Mouse (Mus musculus) heart, postnatal 0 days (tissue): ENCODE measurements around the gene Lfng. TPM values are rescaled to one million over a fixed set of nuclear protein-coding genes. Genes with fewer than 3 reads are reported as not detected.
A peak's percentile ranks its signal among the peaks of the same experiment; 100 is the strongest.

Experiments used
- ATAC-seq: fragments of 200-750 bp; cut with Nextera tagmentation; 2 replicates; pipeline ENCODE4 v1.8.0; 2017; ENCODE audit warnings: low read depth, moderate number of reproducible peaks, moderate library complexity; ENCODE audit not compliant: insufficient read depth
- DNase-seq: peaks from one replicate; pipeline ENCODE4 v3.0.0-alpha.2; 2016; ENCODE audit warnings: low spot score
- H3K27ac ChIP-seq: fragments of 300-500 bp; sonication (generic); 2 replicates; pipeline ENCODE4 v1.5.1; 2014; ENCODE audit warnings: low read depth, mild to moderate bottlenecking
- H3K27me3 ChIP-seq: fragments of 300-500 bp; sonication (generic); 2 replicates; pipeline ENCODE4 v1.6.1; 2014; ENCODE audit warnings: low read length, mixed read lengths; ENCODE audit not compliant: control insufficient read depth, insufficient read depth
- H3K36me3 ChIP-seq: fragments of 300-500 bp; sonication (generic); replicated peaks from 2 replicates; pipeline ENCODE4 v1.6.1; 2014; ENCODE audit warnings: low read length, mixed read lengths; ENCODE audit not compliant: control insufficient read depth, insufficient read depth
- H3K4me1 ChIP-seq: fragments of 300-500 bp; sonication (generic); 2 replicates; pipeline ENCODE4 v1.6.1; 2014; ENCODE audit warnings: antibody characterized with exemption; ENCODE audit not compliant: control insufficient read depth, insufficient read depth
- H3K4me2 ChIP-seq: fragments of 300-500 bp; sonication (generic); 2 replicates; pipeline ENCODE4 v1.6.1; 2014; ENCODE audit warnings: low read depth, mild to moderate bottlenecking, low read length, moderate library complexity
- H3K4me3 ChIP-seq: fragments of 300-500 bp; sonication (generic); 2 replicates; pipeline ENCODE4 v1.5.1; 2014; ENCODE audit warnings: low read depth, low read length
- H3K9ac ChIP-seq: fragments of 300-500 bp; sonication (generic); replicated peaks from 2 replicates; pipeline ENCODE4 v1.6.1; 2014; ENCODE audit warnings: low read depth, low read length, mixed read lengths
- H3K9me3 ChIP-seq: fragments of 300-500 bp; sonication (generic); replicated peaks from 2 replicates; pipeline ENCODE4 v1.6.1; 2016; ENCODE audit warnings: low read length; ENCODE audit not compliant: control insufficient read depth
- CTCF ChIP-seq: IDR thresholded peaks from 2 replicates; pipeline ENCODE4 v1.5.1; 2016; ENCODE audit warnings: antibody characterized with exemption, control low read depth, low read depth
- EP300 ChIP-seq: IDR thresholded peaks from 2 replicates; pipeline ENCODE4 v1.6.1; 2016; ENCODE audit warnings: antibody characterized with exemption, low read depth
- WGBS: fragments of 180-500 bp; shearing (Covaris S2); extraction: QIAGEN DNeasy Blood & Tissue Kit; methylation state at CpG from one replicate; pipeline ENCODE4 v1.1.7; 2014; 5-methylcytosine and 5-hydroxymethylcytosine counted together
- polyA plus RNA-seq: library from polyadenylated mRNA; unstranded; fragments of >200 nt; fragmentation: Nextera tagmentation; extraction: Ambion mirVana; gene quantifications from 2 replicates; pipeline ENCODE4 v1.2.1, GENCODE M21; 2015
- total RNA-seq: library from RNA; depleted of rRNA; stranded (reverse); fragments of >200 nt; gene quantifications from 2 replicates; pipeline ENCODE4 v1.2.3, GENCODE M21; 2014; ENCODE audit warnings: low replicate concordance

Lfng gene
- total and polyA plus RNA-seq, 2 experiments from 2014 or later = 4.4 to 8.2 TPM

DNA sequence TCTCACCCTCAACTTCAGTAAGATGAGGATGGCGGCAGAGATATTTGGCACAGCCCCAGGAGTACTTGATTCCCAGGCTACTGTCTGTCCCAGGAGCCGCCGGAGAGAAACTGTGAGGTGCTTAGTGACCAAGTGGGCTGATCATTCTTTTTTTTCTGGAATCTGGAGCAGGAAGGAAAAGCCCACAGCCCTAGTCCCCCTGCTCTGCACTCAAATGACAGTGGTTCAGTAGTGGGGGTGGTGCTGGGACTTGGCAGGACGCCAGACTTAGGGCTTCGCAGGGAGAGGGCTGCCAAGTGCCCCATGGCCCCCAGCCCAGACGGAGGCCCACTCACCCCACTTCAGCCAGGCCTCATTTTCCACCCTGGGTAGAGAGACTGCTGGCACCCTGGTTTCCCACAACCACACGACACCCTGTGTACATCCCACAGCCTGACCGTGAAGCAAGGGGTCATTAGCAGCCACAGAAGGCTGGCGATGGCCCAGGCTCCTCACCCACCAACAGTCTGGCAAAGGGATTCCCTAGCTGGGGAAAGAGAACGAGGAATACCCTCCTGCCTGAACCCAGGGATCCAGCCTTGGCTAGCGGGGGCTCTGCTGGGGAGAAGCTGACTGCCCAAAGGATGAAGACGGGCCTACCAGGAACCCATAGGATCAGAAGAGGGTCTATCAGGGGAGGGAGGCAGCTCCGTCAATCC is 40.9 kb downstream of the Lfng start:
- ATAC-seq (no peak), DNase-seq (no peak)
- Histone ChIP-seq H3K4me1 (peaks cover 38% of the 10 kb centered on the region), H3K4me2 (peak overlapping the region; percentile 98), H3K9ac (peak overlapping the region; percentile 98), H3K4me3 (peak overlapping the region; percentile 99), H3K9me3 (no peaks in the 10 kb centered on the region), H3K36me3 (0 out of 2 replicates have a peak, but pooled peaks cover 5% of the 10 kb centered on the region), H3K27ac (peak overlapping the region; percentile 90), H3K27me3 (no peaks in the 10 kb centered on the region)
- TF ChIP-seq CTCF (no peak), EP300 (no peak)
- 1% methylated on average over 13 of the region's 13 CpGs for WGBS

DNA sequence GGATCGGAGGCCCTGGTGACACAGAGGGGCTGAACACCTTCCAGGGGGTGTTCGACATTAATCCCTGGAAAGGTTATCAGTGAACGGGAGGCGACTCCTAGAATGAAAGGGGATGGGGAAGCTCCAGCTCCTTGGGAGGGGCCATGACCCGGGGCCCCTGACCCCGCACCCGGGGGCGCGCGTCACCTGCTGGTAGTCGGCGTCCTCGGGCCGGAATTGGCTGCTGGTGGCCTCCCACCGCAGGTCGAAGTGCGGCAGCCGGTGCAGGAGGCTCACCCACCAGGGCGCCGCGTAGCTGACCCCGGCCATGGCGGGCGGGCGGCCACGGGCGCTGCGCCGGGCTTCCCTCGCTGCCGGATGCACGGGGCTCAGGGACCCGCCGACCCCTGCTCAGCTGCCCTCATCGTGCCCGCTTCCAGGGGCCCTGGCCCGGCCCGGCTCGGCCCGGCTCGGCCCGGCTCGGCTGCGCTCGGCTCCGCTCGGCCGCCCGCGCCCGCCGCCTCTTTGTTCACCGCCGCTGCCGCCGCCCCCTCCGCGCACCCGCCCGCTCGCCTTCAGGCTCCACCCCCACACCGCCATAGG is 41.5 kb downstream of the Lfng start, which contains the start of gene Ttyh3:
Gene Ttyh3, minus strand, starts transcription at position 513 of the 582 bp plus-strand sequence.
- under 1% methylated on average over 53 of the region's 62 CpGs for WGBS
- Histone ChIP-seq H3K4me2 (peak within 1 kb of the TSS; percentile 98), H3K36me3 (0 out of 2 replicates have a peak, but pooled peaks cover 4% of the 10 kb centered on the region), H3K4me1 (peaks cover 41% of the 10 kb centered on the region), H3K27ac (peak within 1 kb of the TSS; percentile 90), H3K9me3 (no peaks in the 10 kb centered on the region), H3K9ac (peak within 1 kb of the TSS; percentile 98), H3K4me3 (peak within 1 kb of the TSS; percentile 99), H3K27me3 (no peaks in the 10 kb centered on the region)
- ATAC-seq (peak; percentile 8), DNase-seq (no peak)
- TF ChIP-seq CTCF (no peak), EP300 (no peak)

DNA sequence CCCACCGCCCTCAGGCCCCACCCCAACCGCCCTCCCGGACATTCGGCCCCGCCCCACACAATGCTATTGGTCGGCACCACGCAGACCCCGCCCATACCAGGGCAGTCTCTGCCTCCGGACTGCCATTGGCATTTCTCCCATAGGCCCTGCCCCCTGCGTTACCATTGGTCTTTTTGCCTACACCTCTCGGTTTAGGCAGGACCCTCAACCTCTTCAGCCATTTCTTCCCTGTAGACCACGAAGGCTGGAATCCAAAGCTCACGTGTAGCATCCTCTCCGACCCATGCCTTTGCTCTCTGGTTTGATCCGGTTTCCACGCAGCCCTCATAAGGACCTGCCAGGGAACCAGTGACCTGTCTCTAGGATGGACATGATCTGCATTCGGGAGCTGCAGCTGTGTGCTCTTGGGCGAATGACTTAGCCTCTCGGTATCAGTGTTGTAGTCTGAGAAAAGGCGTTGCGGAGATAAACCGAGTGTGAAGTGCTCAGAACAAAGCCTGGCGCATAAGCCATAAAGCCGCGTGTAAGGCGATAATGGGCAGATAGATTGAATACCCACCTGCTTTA is 42.1 kb downstream of the Lfng start:
- Histone ChIP-seq H3K4me3 (peak overlapping the region; percentile 99), H3K4me1 (peaks cover 41% of the 10 kb centered on the region), H3K9me3 (no peaks in the 10 kb centered on the region), H3K27me3 (no peaks in the 10 kb centered on the region), H3K4me2 (peak overlapping the region; percentile 98), H3K9ac (peak overlapping the region; percentile 98), H3K36me3 (no peaks in the 10 kb centered on the region), H3K27ac (no peak overlapping the region; the same call in 1 of the 2 replicates)
- peak; percentile 91 for ATAC-seq
- peak; percentile 97 for DNase-seq
- 5% methylated on average over 23 of the region's 26 CpGs for WGBS
- TF ChIP-seq EP300 (no peak), CTCF (no peak)

DNA sequence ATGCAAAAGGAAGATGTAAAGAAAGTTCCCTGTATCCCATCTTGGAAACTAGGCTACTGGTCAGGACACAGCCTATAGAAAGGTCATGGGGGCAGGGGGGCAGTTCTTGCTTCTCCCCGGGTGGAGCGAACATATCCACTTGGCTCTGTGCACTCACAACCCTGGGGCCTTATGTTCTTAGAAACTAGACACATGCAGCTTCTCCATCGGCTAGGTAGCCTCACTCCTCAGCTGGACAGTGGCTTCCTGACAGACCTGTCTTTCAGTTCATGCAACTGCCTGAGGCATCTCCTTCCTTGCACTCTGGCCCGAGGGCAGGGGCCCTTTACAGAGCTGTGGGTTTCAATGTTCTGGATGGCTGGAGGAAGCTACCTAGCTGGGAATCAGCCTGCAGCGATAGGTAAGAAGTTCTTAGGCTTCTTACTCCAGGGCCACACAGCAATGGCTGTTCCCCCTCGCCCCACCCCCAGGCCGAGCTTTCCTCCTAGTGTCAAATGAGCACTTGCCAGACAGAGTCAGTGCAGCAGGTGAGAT is 42.8 kb downstream of the Lfng start:
- Histone ChIP-seq H3K27ac (no peak overlapping the region), H3K4me2 (no peak overlapping the region), H3K27me3 (no peaks in the 10 kb centered on the region), H3K36me3 (no peaks in the 10 kb centered on the region), H3K4me3 (no peak overlapping the region), H3K9me3 (no peaks in the 10 kb centered on the region), H3K4me1 (peaks cover 41% of the 10 kb centered on the region), H3K9ac (no peak overlapping the region)
- ATAC-seq (no peak), DNase-seq (no peak)
- no peak for TF ChIP-seq CTCF
- no peak for TF ChIP-seq EP300
- WGBS = 81% methylated on average over 7 of the region's 7 CpGs

DNA sequence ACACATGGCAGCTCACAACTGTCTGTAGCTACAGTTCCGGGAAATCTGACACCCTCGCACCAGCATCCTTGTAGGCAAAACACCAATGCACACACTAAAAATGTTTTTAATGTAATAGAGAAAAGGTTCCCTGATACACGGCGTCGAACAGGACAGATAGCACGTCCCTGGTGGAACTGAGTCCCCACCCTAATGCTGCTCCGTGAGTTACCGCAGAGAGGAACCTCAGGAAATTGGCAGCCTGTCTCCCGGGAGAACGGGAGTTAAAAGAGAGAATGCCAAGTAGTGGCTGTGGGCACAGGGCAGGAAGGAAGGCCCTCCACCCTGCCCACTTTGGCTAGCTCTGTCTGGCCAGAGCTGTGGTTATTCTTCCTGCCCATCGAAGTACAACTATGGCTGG is 44.1 kb downstream of the Lfng start:
- 74% methylated on average over 11 of the region's 11 CpGs for WGBS
- no peaks in the 10 kb centered on the region for H3K9me3 ChIP-seq
- ATAC-seq (no peak), DNase-seq (no peak)
- H3K27ac ChIP-seq = no peak overlapping the region
- H3K9ac ChIP-seq = no peak overlapping the region
- H3K4me2 ChIP-seq = no peak overlapping the region
- TF ChIP-seq CTCF = no peak
- no peak for TF ChIP-seq EP300
- H3K27me3 ChIP-seq = no peaks in the 10 kb centered on the region
- no peak overlapping the region for H3K4me3 ChIP-seq
- peaks cover 35% of the 10 kb centered on the region for H3K4me1 ChIP-seq
- no peaks in the 10 kb centered on the region for H3K36me3 ChIP-seq
